Mouse (Mus musculus) embryonic facial prominence, embryonic 12.5 days (tissue): ENCODE measurements around the gene Rasl11a. TPM values are rescaled to one million over a fixed set of nuclear protein-coding genes. Genes with fewer than 3 reads are reported as not detected.
A peak's percentile ranks its signal among the peaks of the same experiment; 100 is the strongest.

Source experiments
- ATAC-seq: fragments of 200-750 bp; cut with Nextera tagmentation; 2 replicates; pipeline ENCODE4 v1.8.0; 2017; ENCODE audit not compliant: insufficient number of reproducible peaks, insufficient read depth, low FRiP score, low TSS enrichment
- H3K27ac ChIP-seq: fragments of 300-500 bp; sonication (generic); 2 replicates; pipeline ENCODE4 v1.5.1; 2016; ENCODE audit warnings: mild to moderate bottlenecking
- H3K27me3 ChIP-seq: fragments of 300-500 bp; sonication (generic); 2 replicates; pipeline ENCODE4 v1.6.1; 2016; ENCODE audit warnings: mild to moderate bottlenecking, moderate library complexity
- H3K36me3 ChIP-seq: fragments of 300-500 bp; sonication (generic); 2 replicates; pipeline ENCODE4 v1.6.1; 2016; ENCODE audit warnings: mild to moderate bottlenecking
- H3K4me1 ChIP-seq: fragments of 300-500 bp; sonication (generic); 2 replicates; pipeline ENCODE4 v1.6.1; 2016
- H3K4me2 ChIP-seq: fragments of 300-500 bp; sonication (generic); replicated peaks from 2 replicates; pipeline ENCODE4 v1.6.1; 2016; ENCODE audit warnings: mild to moderate bottlenecking, moderate library complexity
- H3K4me3 ChIP-seq: fragments of 300-500 bp; sonication (generic); 2 replicates; pipeline ENCODE4 v1.5.1; 2016; ENCODE audit warnings: mild to moderate bottlenecking
- H3K9ac ChIP-seq: fragments of 300-500 bp; sonication (generic); 2 replicates; pipeline ENCODE4 v1.6.1; 2016; ENCODE audit warnings: mild to moderate bottlenecking, moderate library complexity
- H3K9me3 ChIP-seq: fragments of 300-500 bp; sonication (generic); 2 replicates; pipeline ENCODE4 v1.6.1; 2016; ENCODE audit warnings: mild to moderate bottlenecking, moderate library complexity
- WGBS: fragments of 180-500 bp; shearing (Covaris S2); methylation state at CpG from one replicate; pipeline ENCODE4 v1.1.7; 2016; 5-methylcytosine and 5-hydroxymethylcytosine counted together
- polyA plus RNA-seq: library from polyadenylated mRNA; unstranded; fragments of >200 nt; fragmentation: Nextera tagmentation; extraction: Ambion mirVana; gene quantifications from 2 replicates; pipeline ENCODE4 v1.2.1, GENCODE M21; 2016

The Rasl11a gene
- polyA plus RNA-seq, 1 experiment from 2014 or later = 17.2 TPM

DNA sequence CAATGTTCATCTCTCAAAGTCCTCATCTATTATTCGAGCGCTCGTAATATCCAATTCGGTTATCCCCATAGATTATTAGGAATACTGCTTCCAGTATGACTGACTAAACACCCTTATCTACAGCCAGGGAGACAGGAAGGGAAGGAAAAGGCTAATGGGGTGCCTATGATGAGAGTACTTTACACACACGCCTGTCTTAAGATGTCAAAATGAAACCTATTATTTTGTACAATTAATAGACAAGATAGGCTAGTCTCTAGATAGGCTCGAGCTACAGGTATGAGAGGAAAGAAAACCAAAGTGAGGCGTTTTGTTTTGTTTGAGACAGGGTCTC, 12.5 kb upstream of the Rasl11a start:
- WGBS = 52% methylated on average over 7 of the region's 7 CpGs
- Histone ChIP-seq H3K4me2 (peak overlapping the region; percentile 88), H3K9ac (peak overlapping the region; percentile 96), H3K36me3 (peaks cover 29% of the 10 kb centered on the region), H3K9me3 (no peaks in the 10 kb centered on the region), H3K27me3 (no peaks in the 10 kb centered on the region), H3K27ac (peak overlapping the region; percentile 89; the same call in 1 of the 2 replicates), H3K4me3 (peak overlapping the region; percentile 93), H3K4me1 (peaks cover 5% of the 10 kb centered on the region; the same call in 1 of the 2 replicates)
- no peak; the same call in 1 of the 2 replicates for ATAC-seq

DNA sequence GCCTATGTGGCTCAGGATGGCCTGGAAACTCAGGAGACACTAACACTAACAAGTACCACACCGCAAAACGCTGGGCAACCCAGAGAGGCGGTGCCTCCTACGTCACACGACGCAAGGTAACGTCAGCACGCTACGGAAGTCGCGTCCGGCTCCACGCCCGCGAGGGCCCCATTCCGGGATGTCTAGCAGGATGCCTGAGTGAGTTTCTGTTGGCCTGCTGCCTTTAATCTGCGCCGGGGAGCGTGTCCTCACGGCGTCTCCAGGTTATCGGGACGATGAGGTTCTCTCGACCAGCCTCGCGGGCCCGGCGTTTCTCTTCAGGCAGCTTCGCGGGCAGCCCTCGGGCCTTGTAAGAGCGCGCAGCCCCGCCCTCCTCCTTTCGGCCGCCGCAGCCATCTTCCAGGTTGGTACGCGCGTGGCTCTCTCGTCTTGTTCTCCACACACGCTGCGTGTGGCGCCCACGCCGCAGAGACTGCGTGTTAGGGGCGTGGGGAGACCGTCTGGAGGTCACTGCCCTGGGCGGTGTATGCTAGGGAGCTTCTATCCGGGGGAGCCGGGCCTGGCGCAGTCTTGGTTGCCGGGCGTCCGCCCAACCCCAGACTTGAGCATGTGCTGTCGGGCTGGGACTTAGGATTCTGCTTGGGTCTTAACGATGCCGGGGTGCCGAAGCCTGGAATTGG, 12.0 kb upstream of the Rasl11a start, which contains the start of gene Rpl21:
Rpl21 (plus strand) TSS at position 122 of the 680 bp plus-strand sequence.
- peak; percentile 97 for ATAC-seq
- Histone ChIP-seq H3K27me3 (no peaks in the 10 kb centered on the region), H3K4me3 (peak within 1 kb of the TSS; percentile 93), H3K4me2 (peak within 1 kb of the TSS; percentile 88), H3K27ac (peak within 1 kb of the TSS; percentile 89), H3K36me3 (peaks cover 34% of the 10 kb centered on the region), H3K4me1 (peaks cover 5% of the 10 kb centered on the region; the same call in 1 of the 2 replicates), H3K9me3 (no peaks in the 10 kb centered on the region), H3K9ac (peak within 1 kb of the TSS; percentile 96)
- WGBS = under 1% methylated on average over 60 of the region's 60 CpGs

DNA sequence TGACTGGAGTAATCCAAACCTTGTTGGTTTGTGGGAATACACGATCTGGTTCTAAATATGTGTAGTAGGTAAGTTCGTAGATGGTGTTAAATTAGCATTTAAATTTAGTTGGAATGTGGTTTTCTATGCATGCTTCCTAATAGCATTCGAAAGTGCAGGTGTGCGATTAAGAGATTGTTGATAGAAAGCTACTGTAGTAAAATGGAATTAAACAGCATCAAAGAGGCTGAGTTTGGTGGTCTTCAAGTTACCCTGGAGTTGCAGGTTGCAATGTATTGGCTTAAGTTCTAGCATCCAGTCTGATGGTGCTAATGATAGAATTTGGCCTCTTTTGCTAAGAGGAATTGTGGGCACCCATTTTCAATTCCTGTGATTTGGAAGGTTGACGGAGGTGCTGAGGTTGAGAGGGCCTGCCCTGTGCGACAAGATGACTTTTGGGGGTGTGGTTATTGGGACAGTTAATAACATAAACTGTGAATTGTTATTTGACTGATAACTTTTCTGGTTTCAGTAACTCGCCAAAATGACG, 11.1 kb upstream of the Rasl11a start:
- Histone ChIP-seq H3K36me3 (peaks cover 41% of the 10 kb centered on the region), H3K4me3 (peak overlapping the region; percentile 93), H3K9ac (peak overlapping the region; percentile 96), H3K27ac (0 out of 2 replicates have a peak overlapping the region, but pooled peaks have one; percentile 89), H3K27me3 (no peaks in the 10 kb centered on the region), H3K9me3 (no peaks in the 10 kb centered on the region), H3K4me2 (peak overlapping the region; percentile 88), H3K4me1 (peaks cover 5% of the 10 kb centered on the region; the same call in 1 of the 2 replicates)
- ATAC-seq = no peak
- 20% methylated on average over 8 of the region's 8 CpGs for WGBS

DNA sequence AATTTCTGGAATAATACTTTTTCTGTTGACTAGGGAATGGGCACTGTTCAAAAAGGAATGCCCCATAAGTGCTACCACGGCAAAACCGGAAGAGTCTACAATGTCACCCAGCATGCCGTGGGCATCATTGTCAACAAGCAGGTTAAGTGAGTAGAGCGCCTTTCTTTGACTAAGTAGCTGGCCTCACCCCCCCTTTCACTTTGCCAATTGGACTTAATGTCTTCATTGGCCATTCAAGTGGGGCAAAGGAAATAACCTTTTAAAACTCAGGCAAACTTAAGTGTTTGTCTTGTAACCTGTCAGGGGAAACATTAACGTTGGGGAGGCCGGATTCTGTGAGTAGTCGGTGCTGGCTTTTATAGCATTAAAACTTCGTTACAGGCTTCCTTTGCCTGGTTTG, 9.9 kb upstream of the Rasl11a start:
- H3K4me1 ChIP-seq = peaks cover 5% of the 10 kb centered on the region; the same call in 1 of the 2 replicates
- no peak overlapping the region for H3K27ac ChIP-seq
- peaks cover 41% of the 10 kb centered on the region for H3K36me3 ChIP-seq
- H3K9ac ChIP-seq = no peak overlapping the region; the same call in 1 of the 2 replicates
- H3K4me2 ChIP-seq = no peak overlapping the region
- H3K9me3 ChIP-seq = no peaks in the 10 kb centered on the region
- 88% methylated on average over 8 of the region's 8 CpGs for WGBS
- no peaks in the 10 kb centered on the region for H3K27me3 ChIP-seq
- no peak for ATAC-seq
- no peak overlapping the region for H3K4me3 ChIP-seq

DNA sequence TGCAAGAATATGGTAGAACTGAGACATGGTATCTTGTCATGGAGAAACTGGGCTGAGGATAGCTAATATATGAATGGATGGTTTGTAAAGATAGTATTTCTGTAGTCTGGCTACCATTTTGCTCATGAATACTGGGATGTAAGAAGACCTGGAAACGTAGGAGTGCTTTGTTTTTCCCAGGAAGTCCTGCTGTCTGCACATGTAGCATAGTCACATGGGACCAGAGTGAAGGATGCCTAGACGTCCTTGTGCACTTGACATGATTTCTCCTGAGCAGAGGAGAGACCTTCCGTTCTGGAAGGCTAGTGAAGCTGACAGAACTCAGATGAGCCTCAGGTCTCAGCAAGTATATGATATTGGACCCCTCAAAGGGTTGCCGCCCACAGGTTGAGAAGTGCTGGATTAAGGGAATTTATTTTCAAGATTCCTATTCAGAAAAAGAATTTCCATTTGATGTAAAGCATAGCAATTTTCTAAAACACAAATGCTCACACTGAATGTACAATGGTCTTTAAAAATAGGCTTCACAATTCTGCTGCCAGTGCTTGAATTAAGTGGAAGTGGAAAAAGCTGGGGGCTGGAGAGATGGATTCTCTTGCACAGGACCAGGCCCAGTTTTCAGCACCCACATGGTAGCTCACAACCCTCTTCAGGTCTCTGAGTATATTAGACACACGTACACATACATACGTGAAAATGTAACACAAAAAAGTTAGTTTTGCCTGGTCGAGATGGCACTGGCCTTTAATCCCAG, 6.7 kb upstream of the Rasl11a start:
- Histone ChIP-seq H3K27ac (no peak overlapping the region), H3K4me1 (peaks cover 5% of the 10 kb centered on the region; the same call in 1 of the 2 replicates), H3K27me3 (no peaks in the 10 kb centered on the region), H3K9ac (no peak overlapping the region), H3K9me3 (no peaks in the 10 kb centered on the region), H3K4me2 (no peak overlapping the region), H3K36me3 (peaks cover 41% of the 10 kb centered on the region), H3K4me3 (no peak overlapping the region)
- no peak for ATAC-seq
- 68% methylated on average over 7 of the region's 7 CpGs for WGBS

DNA sequence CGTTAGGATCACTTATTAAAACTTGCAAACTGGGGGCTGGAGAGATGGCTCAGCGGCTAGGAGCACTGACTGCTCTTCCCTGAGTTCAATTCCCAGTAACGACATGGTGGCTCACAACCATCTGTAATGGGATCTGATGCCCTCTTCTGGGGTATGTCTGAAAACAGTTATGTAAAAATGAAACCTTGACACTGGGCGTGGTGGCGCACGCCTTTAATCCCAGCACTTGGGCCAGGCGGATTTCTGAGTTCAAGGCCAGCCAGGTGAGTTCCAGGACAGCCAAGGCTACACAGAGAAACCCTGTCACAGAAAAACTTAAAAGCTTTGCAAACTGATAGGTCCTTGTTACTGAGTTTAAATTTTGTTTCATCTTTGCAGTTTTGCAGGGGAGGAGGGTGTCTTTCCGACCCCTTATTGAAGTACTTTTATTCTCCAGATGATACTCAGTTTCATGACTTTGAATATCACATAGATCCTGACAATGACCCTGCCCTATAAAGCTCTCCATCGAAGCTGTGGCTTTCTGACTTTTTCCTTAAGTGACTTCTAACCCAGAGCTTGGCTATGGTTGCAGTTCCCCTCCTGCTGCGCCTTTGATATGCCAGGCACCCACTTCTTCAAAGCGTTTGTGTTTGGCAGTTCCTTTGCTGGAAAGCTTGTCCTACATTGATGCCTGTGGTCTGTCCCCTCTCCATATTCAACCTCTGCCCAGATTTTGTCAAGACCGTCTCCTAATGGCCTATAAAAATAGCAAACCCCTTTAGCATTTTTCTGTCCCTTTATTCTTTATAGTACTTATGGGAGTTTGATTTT, 5.8 kb upstream of the Rasl11a start:
- Histone ChIP-seq H3K4me3 (no peak overlapping the region), H3K36me3 (peaks cover 41% of the 10 kb centered on the region), H3K9ac (no peak overlapping the region), H3K27me3 (no peaks in the 10 kb centered on the region), H3K9me3 (no peaks in the 10 kb centered on the region), H3K4me2 (no peak overlapping the region), H3K4me1 (peaks cover 5% of the 10 kb centered on the region; the same call in 1 of the 2 replicates), H3K27ac (peak overlapping the region; percentile 23; the same call in 1 of the 2 replicates)
- no peak for ATAC-seq
- WGBS = 51% methylated on average over 12 of the region's 12 CpGs

DNA sequence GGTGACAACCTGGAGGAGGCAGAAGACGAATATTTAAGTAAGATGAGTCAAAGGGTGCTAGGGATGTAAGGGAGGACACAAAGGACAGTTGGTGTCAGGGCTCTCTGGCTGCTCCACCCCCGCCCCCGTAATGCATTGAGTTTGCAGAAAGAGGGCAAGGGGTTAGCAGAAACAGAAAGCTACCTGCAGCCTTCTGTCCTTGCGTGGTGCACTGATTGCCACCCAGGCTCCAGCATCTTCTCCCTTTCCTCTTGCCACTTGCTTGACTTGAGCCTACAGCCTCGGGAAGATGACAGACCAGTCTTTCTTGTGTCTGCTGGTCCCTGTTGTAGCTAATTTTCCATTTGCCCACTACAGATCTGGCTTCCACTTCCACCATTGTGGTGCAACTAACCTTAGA, 5.1 kb upstream of the Rasl11a start:
- Histone ChIP-seq H3K36me3 (peaks cover 38% of the 10 kb centered on the region), H3K9me3 (no peaks in the 10 kb centered on the region), H3K9ac (no peak overlapping the region), H3K27ac (no peak overlapping the region), H3K4me2 (no peak overlapping the region), H3K4me1 (0 out of 2 replicates have a peak, but pooled peaks cover under 1% of the 10 kb centered on the region), H3K4me3 (no peak overlapping the region), H3K27me3 (no peaks in the 10 kb centered on the region)
- 53% methylated on average over 5 of the region's 5 CpGs for WGBS
- ATAC-seq = no peak

DNA sequence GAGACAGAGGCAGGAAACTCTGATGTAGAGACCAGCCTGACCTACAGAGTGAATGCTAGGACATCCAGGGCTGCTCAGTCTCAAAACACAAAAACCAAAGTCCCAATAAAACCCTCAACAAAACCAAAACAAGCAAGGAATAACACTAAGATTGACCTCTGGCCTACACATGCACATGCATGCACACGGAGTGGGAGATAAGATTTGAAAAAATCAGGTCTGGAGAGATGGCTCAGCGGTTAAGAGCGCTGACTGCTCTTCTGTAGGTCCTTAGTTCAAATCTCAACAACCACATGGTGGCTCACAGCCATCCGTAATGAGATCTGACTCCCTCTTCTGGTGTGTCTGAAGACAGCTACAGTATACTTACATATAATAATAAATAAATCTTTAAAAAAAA, 4.4 kb upstream of the Rasl11a start:
- Histone ChIP-seq H3K36me3 (peaks cover 32% of the 10 kb centered on the region), H3K9ac (no peak overlapping the region), H3K27ac (no peak overlapping the region), H3K4me1 (no peaks in the 10 kb centered on the region), H3K9me3 (no peaks in the 10 kb centered on the region), H3K4me2 (no peak overlapping the region), H3K27me3 (no peaks in the 10 kb centered on the region), H3K4me3 (no peak overlapping the region)
- no peak for ATAC-seq
- 84% methylated on average over 4 of the region's 4 CpGs for WGBS

DNA sequence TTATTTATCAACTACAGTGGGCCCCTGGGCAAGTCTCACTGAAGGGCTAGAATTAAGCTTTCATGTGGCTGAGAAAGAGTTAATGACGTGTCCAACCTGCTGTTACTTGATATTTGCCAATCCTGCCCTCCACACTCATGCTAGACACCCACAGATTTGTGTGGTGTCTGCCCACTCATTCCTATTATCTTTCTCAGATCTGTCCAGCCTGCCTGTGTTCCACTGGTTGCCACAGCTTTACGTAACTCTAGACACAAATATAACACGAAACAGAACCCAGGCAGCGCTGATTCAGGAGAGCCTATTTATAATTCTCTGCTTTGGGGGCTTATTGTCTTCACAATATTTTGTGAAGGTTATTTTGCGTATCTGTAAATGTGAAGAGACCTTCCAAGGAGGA, 3.6 kb upstream of the Rasl11a start:
- Histone ChIP-seq H3K4me3 (no peak overlapping the region), H3K9ac (no peak overlapping the region), H3K9me3 (no peaks in the 10 kb centered on the region), H3K4me1 (peaks cover 7% of the 10 kb centered on the region; the same call in 1 of the 2 replicates), H3K27ac (no peak overlapping the region), H3K27me3 (no peaks in the 10 kb centered on the region), H3K36me3 (peaks cover 23% of the 10 kb centered on the region), H3K4me2 (no peak overlapping the region)
- ATAC-seq = no peak
- 68% methylated on average over 5 of the region's 5 CpGs for whole genome bisulfite sequencing

DNA sequence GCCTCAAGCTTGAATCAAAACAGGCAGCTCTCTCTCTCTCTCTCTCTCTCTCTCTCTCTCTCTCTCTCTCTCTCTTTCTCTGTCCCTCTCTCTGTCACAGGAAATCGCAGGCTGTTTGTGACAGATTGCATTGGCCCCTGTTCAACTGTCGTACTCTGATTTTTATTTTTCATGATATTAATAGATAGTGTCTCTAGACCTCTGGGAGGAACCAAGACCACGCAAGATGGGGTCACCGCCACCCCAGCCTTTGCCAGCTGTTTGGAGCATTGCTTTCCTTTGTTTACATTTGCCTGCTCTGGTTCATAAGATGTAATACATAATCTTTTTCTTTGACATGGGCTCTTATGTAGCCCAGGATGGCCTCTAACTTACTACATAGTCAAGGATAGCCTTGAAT, 2.9 kb upstream of the Rasl11a start:
- Histone ChIP-seq H3K27ac (no peak overlapping the region), H3K27me3 (no peaks in the 10 kb centered on the region), H3K9me3 (no peaks in the 10 kb centered on the region), H3K4me1 (peaks cover 11% of the 10 kb centered on the region; the same call in 1 of the 2 replicates), H3K4me3 (no peak overlapping the region), H3K9ac (no peak overlapping the region), H3K4me2 (no peak overlapping the region), H3K36me3 (peaks cover 16% of the 10 kb centered on the region)
- ATAC-seq = no peak
- 94% methylated on average over 4 of the region's 4 CpGs for WGBS

DNA sequence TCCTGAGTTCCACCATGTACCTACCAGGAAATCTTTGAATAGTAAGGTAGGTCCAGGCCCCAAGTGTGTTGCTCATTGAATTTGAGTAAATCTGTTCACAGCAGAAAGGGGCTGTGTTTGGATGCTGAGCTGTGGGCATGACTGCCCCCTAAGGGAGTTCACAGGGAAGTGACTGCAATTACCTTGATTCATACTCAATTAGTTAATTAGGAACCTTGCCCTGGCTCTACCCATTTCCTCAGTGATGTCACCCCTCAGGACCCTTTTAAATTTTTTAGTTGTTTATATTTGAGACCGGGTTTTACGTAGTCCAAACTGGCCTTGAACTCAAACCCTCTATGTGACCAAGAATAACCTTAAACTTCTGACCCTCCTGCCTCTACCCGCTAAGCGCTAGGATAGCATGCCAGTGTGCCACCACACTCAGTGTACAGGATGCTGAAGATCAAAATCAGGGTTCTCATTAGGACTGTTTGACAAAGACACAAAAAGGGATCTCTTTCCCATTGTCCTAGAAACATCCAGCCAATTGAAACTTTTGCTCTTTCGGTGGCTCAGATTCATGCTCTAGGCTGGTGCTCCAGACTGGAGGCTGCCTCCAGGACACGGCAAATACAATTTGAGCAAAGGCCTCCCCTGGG, 450 bp upstream of the Rasl11a start:
- Histone ChIP-seq H3K9ac (peak overlapping the region; percentile 75; the same call in 1 of the 2 replicates), H3K4me1 (peaks cover 14% of the 10 kb centered on the region; the same call in 1 of the 2 replicates), H3K36me3 (no peaks in the 10 kb centered on the region), H3K27me3 (no peaks in the 10 kb centered on the region), H3K4me3 (peak overlapping the region; percentile 64), H3K9me3 (no peaks in the 10 kb centered on the region), H3K4me2 (peak overlapping the region; percentile 88), H3K27ac (peak overlapping the region; percentile 58)
- peak; percentile 30 for ATAC-seq
- 8% methylated on average over 6 of the region's 6 CpGs for WGBS
